Mouse (Mus musculus) heart, adult 2 months (tissue): Measurements from ENCODE around the gene Dscam.

Experiments
- CTCF ChIP-seq: fragments of 200-600 bp; IDR thresholded peaks from 2 replicates; pipeline ENCODE4 v1.8.1; 2022; ENCODE audit warnings: antibody characterized with exemption, mild to moderate bottlenecking, moderate library complexity
- EP300 ChIP-seq: fragments of 200-500 bp; IDR thresholded peaks from 2 replicates; pipeline ENCODE4 v1.6.1; 2011; ENCODE audit warnings: low read depth, low read length, control low read depth; ENCODE audit not compliant: insufficient read depth
- POLR2A ChIP-seq: fragments of 200-500 bp; IDR thresholded peaks from 2 replicates; pipeline ENCODE4 v1.6.1; 2011; ENCODE audit warnings: mild to moderate bottlenecking, low read depth, low read length, control low read depth; ENCODE audit not compliant: insufficient read depth

- no peak for TF ChIP-seq POLR2A
- TF ChIP-seq CTCF: no peak
- no peak for TF ChIP-seq EP300
Observed at GRCm38 (mm10) chr16:96558341-96558740, 612.2 kb downstream of the Dscam start.
